ENCODE assay signal across 11 mouse cellular contexts in genomic region chrX:12129828-12130809, GRCm38 (mm10). TPM values are rescaled to one million over a fixed set of nuclear protein-coding genes. Genes with fewer than 3 reads are reported as not detected.
DNase-seq lines count a peak whose midpoint lies in the region; ATAC-seq and TF ChIP-seq lines count a peak whose summit lies in the region.
"Had no signal": no experiment of that assay in that cellular context is flagged by ENCODE, and none has a peak within 500 bp of the region (broad histone marks: within the 10 kb centered on the region; RNA-seq: fewer than 3 reads in every experiment).

No protein-coding gene starts in this region.

- no peaks in the 10 kb centered on the region for H3K36me3 ChIP-seq in heart, embryonic 13.5 days
- H3K36me3 ChIP-seq in megakaryocyte, embryonic 14.5 days (replicated peaks; ENCODE audit: low read length): no peaks in the 10 kb centered on the region
- no peaks in the 10 kb centered on the region for H3K36me3 ChIP-seq in myocyte (ENCODE audit: control insufficient read depth, insufficient read depth)
- H3K36me3 ChIP-seq: G1E; limb, embryonic 15.5 days; midbrain, embryonic 15.5 days had no signal

- no peak overlapping the region for H3K9ac ChIP-seq in heart, embryonic 13.5 days
- H3K9ac ChIP-seq: limb, embryonic 15.5 days; midbrain, embryonic 15.5 days had no signal

- no peak overlapping the region for H3K4me3 ChIP-seq in heart, embryonic 13.5 days
- H3K4me3 ChIP-seq in megakaryocyte, embryonic 14.5 days (replicated peaks): peak overlapping the region; percentile 92
- peak overlapping the region; percentile 36 for H3K4me3 ChIP-seq in bone marrow, adult 2 months (replicated peaks; ENCODE audit: control insufficient read depth, low read depth, low read length)
- H3K4me3 ChIP-seq in myocyte: peak overlapping the region; percentile 28

- H3ac ChIP-seq in myocyte (ENCODE audit: control insufficient read depth, insufficient read length): no peak overlapping the region

- no peaks in the 10 kb centered on the region for H3K9me3 ChIP-seq in heart, embryonic 13.5 days
- H3K9me3 ChIP-seq in megakaryocyte, embryonic 14.5 days: no peaks in the 10 kb centered on the region
- H3K9me3 ChIP-seq: G1E; limb, embryonic 15.5 days; midbrain, embryonic 15.5 days had no signal

- no peak for DNase-seq in heart, postnatal 25 days (ENCODE audit: low spot score)

- WGBS in heart, embryonic 13.5 days: 43% methylated on average over 14 of the region's 14 CpGs
- WGBS in bone marrow, adult 2 months: 16% methylated on average over 14 of the region's 14 CpGs

- intact Hi-C loops in heart, postnatal 25 days (cut with DNase I): loop anchor here (2.0 to 5.0 kb wide), 2 partner anchors 41 to 53 kb away; no protein-coding TSS in a partner anchor

- TF ChIP-seq POLR2A in bone marrow, adult 2 months (IDR thresholded peaks at IDR 0.05; ENCODE audit: borderline replicate concordance, control insufficient read depth, low read depth, low read length): no peak
- TF ChIP-seq POLR2A in myocyte (IDR thresholded peaks at IDR 0.05; ENCODE audit: insufficient read length, low read depth): no peak

- no peaks in the 10 kb centered on the region for H3K79me2 ChIP-seq in myocyte (ENCODE audit: control insufficient read depth, insufficient read depth)

- ATAC-seq in heart, embryonic 13.5 days (ENCODE audit: extremely low read depth, insufficient number of reproducible peaks, low FRiP score, low TSS enrichment): no peak
- ATAC-seq in megakaryocyte, adult 5-6 weeks (ENCODE audit: poor library complexity, severe bottlenecking): no peak
- no peak for ATAC-seq in megakaryocyte-erythroid progenitor cell, adult 5-6 weeks (replicated peaks; ENCODE audit: low FRiP score, low TSS enrichment, poor library complexity, severe bottlenecking)

- peaks cover 98% of the 10 kb centered on the region for H3K27me3 ChIP-seq in heart, embryonic 13.5 days (replicated peaks)
- peaks cover 86% of the 10 kb centered on the region for H3K27me3 ChIP-seq in megakaryocyte, embryonic 14.5 days (replicated peaks)
- no peaks in the 10 kb centered on the region for H3K27me3 ChIP-seq in myocyte (ENCODE audit: control insufficient read depth, insufficient read depth, insufficient read length)

- peaks cover 69% of the 10 kb centered on the region for H3K4me1 ChIP-seq in heart, embryonic 13.5 days
- H3K4me1 ChIP-seq in megakaryocyte, embryonic 14.5 days: peaks cover 76% of the 10 kb centered on the region
- peaks cover 4% of the 10 kb centered on the region for H3K4me1 ChIP-seq in bone marrow, adult 2 months (ENCODE audit: control insufficient read depth, insufficient read depth, low read length)

- TF ChIP-seq CTCF in bone marrow, adult 2 months (IDR thresholded peaks at IDR 0.05; ENCODE audit: control insufficient read depth, insufficient read depth, low read length): no peak

- peak overlapping the region; percentile 78 for H3K4me2 ChIP-seq in heart, embryonic 13.5 days
- no peak overlapping the region for H3K4me2 ChIP-seq in myocyte (ENCODE audit: low read depth)

- H3K27ac ChIP-seq in heart, embryonic 13.5 days (replicated peaks): no peak overlapping the region
- no peak overlapping the region for H3K27ac ChIP-seq in bone marrow, adult 2 months (ENCODE audit: control insufficient read depth, insufficient read depth, low read depth, low read length, poor library complexity)
- H3K27ac ChIP-seq: layer of hippocampus, adult 2 months; midbrain, embryonic 15.5 days had no signal

TF ChIP-seq in myocyte, 11 proteins besides CTCF, POLR2A, EP300 and RAD21:
- TF ChIP-seq E2F4 (IDR thresholded peaks at IDR 0.05; ENCODE audit: insufficient read depth): no peak
- TF ChIP-seq MYOD1 (IDR thresholded peaks at IDR 0.05; ENCODE audit: control insufficient read depth in 1 of 3, insufficient read length in 2 of 3, low read depth in 2 of 3): no peak
- no peak for TF ChIP-seq MAX (IDR thresholded peaks at IDR 0.05; ENCODE audit: low read depth)
- TF ChIP-seq TCF3 (IDR thresholded peaks at IDR 0.05; ENCODE audit: insufficient read length, low read depth): no peak
- no peak for TF ChIP-seq CEBPB (IDR thresholded peaks at IDR 0.05; ENCODE audit: insufficient read depth, poor library complexity, severe bottlenecking)
- TF ChIP-seq MYOG (IDR thresholded peaks at IDR 0.05; ENCODE audit: control insufficient read depth in 1 of 3, insufficient read depth in 1 of 3, insufficient read length in 2 of 3, low read depth in 2 of 3): no peak
- TF ChIP-seq USF1 (IDR thresholded peaks at IDR 0.05; ENCODE audit: low read depth): no peak
- TF ChIP-seq SRF (IDR thresholded peaks at IDR 0.05; ENCODE audit: control insufficient read depth, insufficient read length, low read depth): no peak
- TF ChIP-seq REST (IDR thresholded peaks at IDR 0.05; ENCODE audit: insufficient read depth, insufficient read length): no peak
- TF ChIP-seq POLR2AphosphoS2 (IDR thresholded peaks at IDR 0.05; ENCODE audit: insufficient read length, low read depth): no peak
- TF ChIP-seq TCF12 (IDR thresholded peaks at IDR 0.05; ENCODE audit: insufficient read depth, poor library complexity, severe bottlenecking): no peak

RNA-seq across cellular contexts. Expression of gene Bcor, which starts 30.0 kb away (rescaled TPM):
- polyA plus RNA-seq in heart, embryonic 13.5 days (2015; fragmentation: Nextera tagmentation; extraction: Ambion mirVana): 14.2 and 14.5 TPM in 2 replicates
- total RNA-seq in heart, postnatal 25 days (2021): 10 to 100 TPM; 22.0 to 22.7 TPM
- polyA plus RNA-seq in megakaryocyte, embryonic 14.5 days (2012; ENCODE audit: insufficient read depth, low replicate concordance): 11.1 and 15.0 TPM in 2 replicates
- total RNA-seq in megakaryocyte, adult 5-6 weeks (2015): 27.3 and 27.7 TPM in 2 replicates
- total RNA-seq in megakaryocyte, adult 5-6 weeks (2017): 24.7 and 27.9 TPM in 2 replicates
- polyA plus RNA-seq in bone marrow, adult 2 months (2011; ENCODE audit: insufficient read depth, insufficient read length, low replicate concordance, missing spikeins): 9.0 and 13.6 TPM in 2 replicates
- polyA plus RNA-seq in myocyte (2012; fragmentation: generic; extraction: Trizol): 12.1 TPM
- total RNA-seq in megakaryocyte-erythroid progenitor cell, adult 5-6 weeks (2014; fragmentation: Nextera tagmentation): 35.6 and 39.2 TPM in 2 replicates
- total RNA-seq in megakaryocyte-erythroid progenitor cell, adult 5-6 weeks (2017): 27.5 and 28.9 TPM in 2 replicates
